Mouse (Mus musculus) heart, embryonic 14.5 days (tissue): ENCODE measurements around the gene Gas2. TPM values are rescaled to one million over a fixed set of nuclear protein-coding genes. Genes with fewer than 3 reads are reported as not detected.
A peak's percentile ranks its signal among the peaks of the same experiment; 100 is the strongest.

ENCODE experiments used
- ATAC-seq: fragments of 200-750 bp; cut with Nextera tagmentation; 2 replicates; pipeline ENCODE4 v1.8.0; 2017; ENCODE audit warnings: low read depth, moderate TSS enrichment; ENCODE audit not compliant: insufficient number of reproducible peaks, insufficient read depth, low FRiP score
- H3K27ac ChIP-seq, 2 experiments: fragments of 200-500 bp in 1 of 2; fragments of 300-500 bp in 1 of 2; sonication (generic) in 1 of 2; replicated peaks in 1 of 2; 2 replicates each; pipeline ENCODE4 v1.5.1; 2012 to 2014; ENCODE audit warnings: low read depth in 2 of 2, low read length in 2 of 2, control low read depth in 1 of 2, mild to moderate bottlenecking in 1 of 2, mixed read lengths in 1 of 2; ENCODE audit not compliant: control insufficient read depth in 1 of 2, insufficient read depth in 1 of 2
- H3K27me3 ChIP-seq: fragments of 300-500 bp; sonication (generic); 2 replicates; pipeline ENCODE4 v1.6.1; 2014; ENCODE audit warnings: mild to moderate bottlenecking, low read length, control low read depth; ENCODE audit not compliant: control insufficient read depth, insufficient read depth
- H3K36me3 ChIP-seq: fragments of 300-500 bp; sonication (generic); 2 replicates; pipeline ENCODE4 v1.6.1; 2014; ENCODE audit warnings: mild to moderate bottlenecking, control low read depth, low read length, mixed read lengths; ENCODE audit not compliant: control insufficient read depth, insufficient read depth
- H3K4me1 ChIP-seq, 2 experiments: fragments of 200-500 bp in 1 of 2; fragments of 300-500 bp in 1 of 2; sonication (generic) in 1 of 2; 2 replicates each; pipeline ENCODE4 v1.6.1; 2012 to 2014; ENCODE audit warnings: low read length in 2 of 2, control low read depth in 1 of 2, mixed read lengths in 1 of 2; ENCODE audit not compliant: control insufficient read depth in 2 of 2, insufficient read depth in 2 of 2
- H3K4me2 ChIP-seq: fragments of 300-500 bp; sonication (generic); 2 replicates; pipeline ENCODE4 v1.6.1; 2014; ENCODE audit warnings: mild to moderate bottlenecking, low read length
- H3K4me3 ChIP-seq, 2 experiments: fragments of 200-500 bp in 1 of 2; fragments of 300-500 bp in 1 of 2; sonication (generic) in 1 of 2; 2 replicates each; pipeline ENCODE4 v1.5.1; 2012 to 2014; ENCODE audit warnings: low read length in 2 of 2, mild to moderate bottlenecking in 2 of 2, control low read depth in 1 of 2, low read depth in 1 of 2, moderate library complexity in 1 of 2; ENCODE audit not compliant: control insufficient read depth in 1 of 2, insufficient read depth in 1 of 2
- H3K9ac ChIP-seq: fragments of 300-500 bp; sonication (generic); 2 replicates; pipeline ENCODE4 v1.6.1; 2014; ENCODE audit warnings: mild to moderate bottlenecking, low read length
- H3K9me3 ChIP-seq: fragments of 300-500 bp; sonication (generic); 2 replicates; pipeline ENCODE4 v1.6.1; 2016; ENCODE audit warnings: low read length, control low read depth; ENCODE audit not compliant: control insufficient read depth
- WGBS: fragments of 180-500 bp; shearing (Covaris S2); extraction: QIAGEN DNeasy Blood & Tissue Kit; methylation state at CpG from one replicate; pipeline ENCODE4 v1.1.7; 2014; 5-methylcytosine and 5-hydroxymethylcytosine counted together
- polyA plus RNA-seq: library from polyadenylated mRNA; unstranded; fragments of >200 nt; fragmentation: Nextera tagmentation; extraction: Ambion mirVana; gene quantifications from 2 replicates; pipeline ENCODE4 v1.2.1, GENCODE M21; 2014

Gene Gas2
- polyA plus RNA-seq, 1 experiment from 2014 or later = 9.8 TPM

DNA sequence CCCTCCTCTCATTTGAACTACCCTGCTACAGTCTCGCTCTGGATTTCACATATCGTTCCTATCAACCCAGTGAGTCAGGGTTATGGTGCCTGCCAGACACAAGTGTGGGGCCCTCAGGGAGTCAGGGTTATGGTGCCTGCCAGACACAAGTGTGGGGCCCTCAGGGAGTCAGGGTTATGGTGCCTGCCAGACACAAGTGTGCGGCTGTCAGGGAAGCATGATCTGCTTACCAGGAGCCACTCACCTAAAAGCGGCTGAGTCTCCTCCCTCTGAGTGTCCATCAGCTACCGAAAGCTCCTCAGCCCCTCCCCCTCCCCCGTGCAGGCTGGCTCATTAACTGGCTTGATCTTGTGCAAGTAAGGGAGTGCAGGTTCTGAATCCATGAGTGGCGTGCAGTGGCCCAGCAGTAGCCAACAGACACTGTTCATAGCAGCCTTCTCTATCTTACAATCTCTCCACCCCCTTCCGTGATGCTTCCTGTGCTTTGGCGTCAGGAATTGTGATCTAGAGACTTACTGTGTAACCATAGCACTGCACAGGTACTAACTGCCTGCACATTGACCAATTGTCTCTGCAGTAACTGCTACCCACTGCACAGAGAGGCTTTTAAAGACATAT lies 93.7 kb downstream of the Gas2 start:
- H3K9ac ChIP-seq = no peak overlapping the region
- peak overlapping the region; percentile 29; the same call in 1 of the 2 replicates for H3K4me2 ChIP-seq
- no peak for ATAC-seq
- no peak overlapping the region for H3K27ac ChIP-seq
- no peak overlapping the region for H3K4me3 ChIP-seq
- no peaks in the 10 kb centered on the region for H3K27me3 ChIP-seq
- H3K9me3 ChIP-seq = no peaks in the 10 kb centered on the region
- no peaks in the 10 kb centered on the region for H3K36me3 ChIP-seq
- H3K4me1 ChIP-seq = peaks cover 3 to 8% of the 10 kb centered on the region in 2 experiments; a peak in 2 of 4 replicates
- 29% methylated on average over 9 of the region's 9 CpGs for WGBS

DNA sequence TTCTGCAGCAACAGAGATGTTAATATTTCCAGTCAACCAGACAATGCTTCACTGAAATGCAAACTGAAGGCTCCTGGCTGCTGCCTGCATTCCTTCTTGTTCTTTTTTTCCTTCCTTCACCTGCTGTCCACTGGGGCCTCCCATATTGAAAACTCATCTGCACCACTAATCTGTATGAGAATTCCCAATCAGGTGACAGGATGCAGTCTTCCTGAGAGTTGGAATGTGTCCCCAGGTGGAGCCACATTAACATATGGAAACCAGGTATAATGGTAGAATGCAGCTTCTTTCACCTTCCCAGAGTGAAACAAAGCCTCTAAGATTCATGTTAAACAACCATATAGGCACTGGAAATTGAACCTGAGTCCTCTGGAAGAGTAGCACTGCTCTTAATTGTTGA lies 96.0 kb downstream of the Gas2 start:
- H3K4me2 ChIP-seq = no peak overlapping the region
- H3K9me3 ChIP-seq = no peaks in the 10 kb centered on the region
- no peak for ATAC-seq
- no peak overlapping the region for H3K4me3 ChIP-seq
- no peak overlapping the region for H3K9ac ChIP-seq
- no peaks in the 10 kb centered on the region for H3K27me3 ChIP-seq
- H3K36me3 ChIP-seq = no peaks in the 10 kb centered on the region
- H3K4me1 ChIP-seq = peaks cover 3 to 8% of the 10 kb centered on the region in 2 experiments; a peak in 2 of 4 replicates
- no peak overlapping the region for H3K27ac ChIP-seq

GRCm38 (mm10) chr7:51960698-51961374 lies 99.0 kb downstream of the Gas2 start:
- no peak overlapping the region for H3K9ac ChIP-seq
- WGBS = 73% methylated on average over 6 of the region's 6 CpGs

GRCm38 (mm10) chr7:51962219-51962952 lies 100.6 kb downstream of the Gas2 start:
- H3K9ac ChIP-seq = no peak overlapping the region
- H3K4me3 ChIP-seq = no peak overlapping the region
- WGBS = 79% methylated on average over 10 of the region's 10 CpGs
- H3K9me3 ChIP-seq = no peaks in the 10 kb centered on the region
- H3K36me3 ChIP-seq = no peaks in the 10 kb centered on the region
- ATAC-seq = no peak
- no peak overlapping the region for H3K4me2 ChIP-seq
- H3K27ac ChIP-seq = no peak overlapping the region
- H3K27me3 ChIP-seq = no peaks in the 10 kb centered on the region
- no peaks in the 10 kb centered on the region for H3K4me1 ChIP-seq

More at GRCm38 (mm10) chr7:51960698-51961374, 99.0 kb downstream of the Gas2 start:
- Histone ChIP-seq H3K4me1 (peaks cover 0 to 4% of the 10 kb centered on the region in 2 experiments; a peak in 1 of 4 replicates), H3K4me3 (no peak overlapping the region), H3K27me3 (no peaks in the 10 kb centered on the region), H3K36me3 (no peaks in the 10 kb centered on the region), H3K9me3 (no peaks in the 10 kb centered on the region), H3K4me2 (no peak overlapping the region), H3K27ac (no peak overlapping the region)
- ATAC-seq = no peak

GRCm38 (mm10) chr7:51964681-51965080 lies 102.9 kb downstream of the Gas2 start:
- no peak overlapping the region for H3K4me3 ChIP-seq
- no peak overlapping the region for H3K4me2 ChIP-seq
- ATAC-seq = no peak
- H3K27ac ChIP-seq = no peak overlapping the region
- H3K9me3 ChIP-seq = no peaks in the 10 kb centered on the region
- H3K27me3 ChIP-seq = no peaks in the 10 kb centered on the region
- no peaks in the 10 kb centered on the region for H3K4me1 ChIP-seq
- no peaks in the 10 kb centered on the region for H3K36me3 ChIP-seq
- H3K9ac ChIP-seq = no peak overlapping the region
- 82% methylated on average over 7 of the region's 7 CpGs for WGBS

GRCm38 (mm10) chr7:51967581-51967980 lies 105.8 kb downstream of the Gas2 start:
- Histone ChIP-seq H3K4me2 (no peak overlapping the region), H3K36me3 (no peaks in the 10 kb centered on the region), H3K9ac (no peak overlapping the region), H3K27me3 (no peaks in the 10 kb centered on the region), H3K4me1 (no peaks in the 10 kb centered on the region), H3K27ac (no peak overlapping the region), H3K9me3 (no peaks in the 10 kb centered on the region), H3K4me3 (no peak overlapping the region)
- 73% methylated on average over 4 of the region's 4 CpGs for WGBS
- ATAC-seq = no peak

GRCm38 (mm10) chr7:51969379-51969778 lies 107.6 kb downstream of the Gas2 start:
- Histone ChIP-seq H3K36me3 (no peaks in the 10 kb centered on the region), H3K4me3 (no peak overlapping the region), H3K27me3 (no peaks in the 10 kb centered on the region), H3K4me1 (no peaks in the 10 kb centered on the region), H3K9ac (no peak overlapping the region), H3K4me2 (no peak overlapping the region), H3K9me3 (no peaks in the 10 kb centered on the region), H3K27ac (no peak overlapping the region)
- no peak for ATAC-seq
